Mouse (Mus musculus) heart, postnatal 0 days (tissue): ENCODE data around the gene Nrxn3. TPM values are rescaled to one million over a fixed set of nuclear protein-coding genes. Genes with fewer than 3 reads are reported as not detected.

Experiments used
- ATAC-seq: fragments of 200-750 bp; cut with Nextera tagmentation; 2 replicates; pipeline ENCODE4 v1.8.0; 2017; ENCODE audit warnings: low read depth, moderate number of reproducible peaks, moderate library complexity; ENCODE audit not compliant: insufficient read depth
- DNase-seq: peaks from one replicate; pipeline ENCODE4 v3.0.0-alpha.2; 2016; ENCODE audit warnings: low spot score
- H3K27ac ChIP-seq: fragments of 300-500 bp; sonication (generic); 2 replicates; pipeline ENCODE4 v1.5.1; 2014; ENCODE audit warnings: low read depth, mild to moderate bottlenecking
- H3K27me3 ChIP-seq: fragments of 300-500 bp; sonication (generic); 2 replicates; pipeline ENCODE4 v1.6.1; 2014; ENCODE audit warnings: low read length, mixed read lengths; ENCODE audit not compliant: control insufficient read depth, insufficient read depth
- H3K36me3 ChIP-seq: fragments of 300-500 bp; sonication (generic); replicated peaks from 2 replicates; pipeline ENCODE4 v1.6.1; 2014; ENCODE audit warnings: low read length, mixed read lengths; ENCODE audit not compliant: control insufficient read depth, insufficient read depth
- H3K4me1 ChIP-seq: fragments of 300-500 bp; sonication (generic); 2 replicates; pipeline ENCODE4 v1.6.1; 2014; ENCODE audit warnings: antibody characterized with exemption; ENCODE audit not compliant: control insufficient read depth, insufficient read depth
- H3K4me2 ChIP-seq: fragments of 300-500 bp; sonication (generic); 2 replicates; pipeline ENCODE4 v1.6.1; 2014; ENCODE audit warnings: low read depth, mild to moderate bottlenecking, low read length, moderate library complexity
- H3K4me3 ChIP-seq: fragments of 300-500 bp; sonication (generic); 2 replicates; pipeline ENCODE4 v1.5.1; 2014; ENCODE audit warnings: low read depth, low read length
- H3K9ac ChIP-seq: fragments of 300-500 bp; sonication (generic); replicated peaks from 2 replicates; pipeline ENCODE4 v1.6.1; 2014; ENCODE audit warnings: low read depth, low read length, mixed read lengths
- H3K9me3 ChIP-seq: fragments of 300-500 bp; sonication (generic); replicated peaks from 2 replicates; pipeline ENCODE4 v1.6.1; 2016; ENCODE audit warnings: low read length; ENCODE audit not compliant: control insufficient read depth
- CTCF ChIP-seq: IDR thresholded peaks from 2 replicates; pipeline ENCODE4 v1.5.1; 2016; ENCODE audit warnings: antibody characterized with exemption, control low read depth, low read depth
- EP300 ChIP-seq: IDR thresholded peaks from 2 replicates; pipeline ENCODE4 v1.6.1; 2016; ENCODE audit warnings: antibody characterized with exemption, low read depth
- WGBS: fragments of 180-500 bp; shearing (Covaris S2); extraction: QIAGEN DNeasy Blood & Tissue Kit; methylation state at CpG from one replicate; pipeline ENCODE4 v1.1.7; 2014; 5-methylcytosine and 5-hydroxymethylcytosine counted together
- polyA plus RNA-seq: library from polyadenylated mRNA; unstranded; fragments of >200 nt; fragmentation: Nextera tagmentation; extraction: Ambion mirVana; gene quantifications from 2 replicates; pipeline ENCODE4 v1.2.1, GENCODE M21; 2015
- total RNA-seq: library from RNA; depleted of rRNA; stranded (reverse); fragments of >200 nt; gene quantifications from 2 replicates; pipeline ENCODE4 v1.2.3, GENCODE M21; 2014; ENCODE audit warnings: low replicate concordance

Nrxn3 gene
- total and polyA plus RNA-seq, 2 experiments from 2014 or later, result 1.0 to 1.8 TPM

- Histone ChIP-seq H3K9me3 (no peaks in the 10 kb centered on the region), H3K27ac (no peak overlapping the region), H3K9ac (no peak overlapping the region), H3K4me1 (no peaks in the 10 kb centered on the region), H3K36me3 (no peaks in the 10 kb centered on the region), H3K4me2 (no peak overlapping the region), H3K4me3 (no peak overlapping the region), H3K27me3 (no peaks in the 10 kb centered on the region)
- DNase-seq (peak; percentile 48), ATAC-seq (peak; percentile 83)
- TF ChIP-seq EP300, result no peak
- TF ChIP-seq CTCF, result peak; percentile 88
- WGBS, result 12% methylated on average over 9 of the region's 9 CpGs
Measured at GRCm38 (mm10) chr12:89106029-89106733, 383.5 kb downstream of the Nrxn3 start.

DNA sequence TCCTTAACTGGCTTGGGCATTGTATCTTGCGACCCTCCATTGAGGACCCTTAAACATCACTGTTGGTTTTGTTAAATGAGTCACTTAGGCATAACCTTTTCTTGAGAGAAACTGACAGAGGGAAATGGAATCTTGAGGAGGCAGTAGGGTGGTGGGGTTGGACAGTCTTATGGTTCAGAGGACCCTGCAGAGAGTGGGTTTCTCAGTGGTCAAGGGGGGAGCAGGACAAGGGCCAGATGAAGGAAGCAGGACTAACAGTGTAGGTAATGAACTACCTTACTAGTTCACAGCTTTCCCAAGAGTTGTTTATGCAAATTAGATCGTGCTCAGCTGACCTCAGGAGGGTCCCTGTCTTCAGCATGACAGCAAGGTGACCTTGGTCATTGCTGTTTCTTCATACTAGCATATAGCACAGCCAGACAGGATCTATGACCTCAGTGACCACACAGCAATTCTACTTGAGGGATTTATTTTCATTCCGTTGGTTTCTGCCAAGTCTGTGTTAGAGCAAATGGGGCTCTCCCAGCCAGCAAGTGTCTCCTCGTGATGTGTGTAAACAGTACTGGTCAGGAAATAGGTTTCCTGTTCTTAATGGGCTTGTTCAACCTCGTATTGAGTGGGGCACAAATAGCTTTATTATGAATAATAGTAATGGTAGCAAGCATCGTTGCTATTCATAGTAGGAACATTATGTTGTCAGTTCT, 384.4 kb downstream of the Nrxn3 start:
- WGBS, result 47% methylated on average over 6 of the region's 6 CpGs
- H3K36me3 ChIP-seq, result no peaks in the 10 kb centered on the region
- no peaks in the 10 kb centered on the region for H3K4me1 ChIP-seq
- no peak overlapping the region for H3K9ac ChIP-seq
- ATAC-seq, result no peak
- no peak overlapping the region for H3K4me2 ChIP-seq
- no peaks in the 10 kb centered on the region for H3K27me3 ChIP-seq
- H3K4me3 ChIP-seq, result no peak overlapping the region
- no peaks in the 10 kb centered on the region for H3K9me3 ChIP-seq
- H3K27ac ChIP-seq, result no peak overlapping the region
- TF ChIP-seq CTCF, result no peak
- no peak for TF ChIP-seq EP300
- no peak for DNase-seq

DNA sequence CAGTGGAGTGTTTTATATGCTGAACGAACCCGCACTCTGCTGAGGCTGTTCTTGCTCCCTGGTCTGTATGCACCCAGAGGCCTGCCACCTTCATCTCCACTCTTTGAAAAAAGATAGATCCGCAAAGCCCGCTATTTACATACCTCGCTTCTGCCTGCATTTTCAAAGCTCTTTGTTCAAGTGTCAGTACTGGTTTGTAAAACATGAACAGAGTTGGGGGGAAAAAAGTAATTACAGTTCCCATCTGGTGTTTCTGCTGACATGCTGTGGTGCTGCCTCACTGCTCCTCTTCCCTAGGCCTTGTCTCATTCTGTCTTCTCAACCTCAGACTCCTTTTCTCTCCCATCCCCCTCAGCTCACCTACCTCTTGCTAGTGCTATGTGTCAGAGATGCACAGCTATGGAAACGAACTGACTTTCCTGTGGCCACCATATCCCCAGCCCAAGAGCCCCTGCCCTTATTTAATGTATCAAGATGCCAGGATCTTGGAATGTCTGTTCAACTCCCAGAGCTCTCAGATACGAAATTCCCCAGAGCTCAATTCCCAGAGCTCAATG, 387.2 kb downstream of the Nrxn3 start:
- Histone ChIP-seq H3K9ac (no peak overlapping the region), H3K4me2 (no peak overlapping the region), H3K4me1 (no peaks in the 10 kb centered on the region), H3K27ac (no peak overlapping the region), H3K27me3 (no peaks in the 10 kb centered on the region), H3K9me3 (no peaks in the 10 kb centered on the region), H3K36me3 (no peaks in the 10 kb centered on the region), H3K4me3 (no peak overlapping the region)
- no peak for DNase-seq
- TF ChIP-seq CTCF (no peak), EP300 (no peak)
- 69% methylated on average over 7 of the region's 7 CpGs for WGBS
- no peak for ATAC-seq

GRCm38 (mm10) chr12:89128602-89129001, 405.9 kb downstream of the Nrxn3 start:
- DNase-seq (no peak), ATAC-seq (no peak)
- no peaks in the 10 kb centered on the region for H3K9me3 ChIP-seq
- TF ChIP-seq CTCF, result no peak
- WGBS, result 71% methylated on average over 4 of the region's 4 CpGs
- no peaks in the 10 kb centered on the region for H3K4me1 ChIP-seq
- H3K9ac ChIP-seq, result no peak overlapping the region
- H3K4me3 ChIP-seq, result no peak overlapping the region
- no peak overlapping the region for H3K27ac ChIP-seq
- H3K27me3 ChIP-seq, result no peaks in the 10 kb centered on the region
- no peaks in the 10 kb centered on the region for H3K36me3 ChIP-seq
- no peak overlapping the region for H3K4me2 ChIP-seq

- Histone ChIP-seq H3K9me3 (no peaks in the 10 kb centered on the region), H3K4me1 (no peaks in the 10 kb centered on the region), H3K4me3 (no peak overlapping the region), H3K27me3 (no peaks in the 10 kb centered on the region), H3K27ac (no peak overlapping the region), H3K9ac (no peak overlapping the region), H3K4me2 (no peak overlapping the region), H3K36me3 (no peaks in the 10 kb centered on the region)
- DNase-seq (no peak), ATAC-seq (no peak)
- WGBS, result 48% methylated on average over 9 of the region's 9 CpGs
- TF ChIP-seq EP300 (no peak), CTCF (no peak)
Measured at GRCm38 (mm10) chr12:89129139-89129907, 406.6 kb downstream of the Nrxn3 start.
